Mouse (Mus musculus) megakaryocyte-erythroid progenitor cell, adult 5 weeks (primary cell): ENCODE data around the gene Eps15l1. TPM values are rescaled to one million over a fixed set of nuclear protein-coding genes. Genes with fewer than 3 reads are reported as not detected.

Source experiments
- polyA plus RNA-seq: library from polyadenylated mRNA; stranded (reverse); fragments of >175 nt; gene quantifications from 2 replicates; pipeline ENCODE4 v1.2.3, GENCODE M21; 2012

Eps15l1 gene
- 17.5 and 21.0 TPM in 2 replicates for polyA plus RNA-seq

DNA sequence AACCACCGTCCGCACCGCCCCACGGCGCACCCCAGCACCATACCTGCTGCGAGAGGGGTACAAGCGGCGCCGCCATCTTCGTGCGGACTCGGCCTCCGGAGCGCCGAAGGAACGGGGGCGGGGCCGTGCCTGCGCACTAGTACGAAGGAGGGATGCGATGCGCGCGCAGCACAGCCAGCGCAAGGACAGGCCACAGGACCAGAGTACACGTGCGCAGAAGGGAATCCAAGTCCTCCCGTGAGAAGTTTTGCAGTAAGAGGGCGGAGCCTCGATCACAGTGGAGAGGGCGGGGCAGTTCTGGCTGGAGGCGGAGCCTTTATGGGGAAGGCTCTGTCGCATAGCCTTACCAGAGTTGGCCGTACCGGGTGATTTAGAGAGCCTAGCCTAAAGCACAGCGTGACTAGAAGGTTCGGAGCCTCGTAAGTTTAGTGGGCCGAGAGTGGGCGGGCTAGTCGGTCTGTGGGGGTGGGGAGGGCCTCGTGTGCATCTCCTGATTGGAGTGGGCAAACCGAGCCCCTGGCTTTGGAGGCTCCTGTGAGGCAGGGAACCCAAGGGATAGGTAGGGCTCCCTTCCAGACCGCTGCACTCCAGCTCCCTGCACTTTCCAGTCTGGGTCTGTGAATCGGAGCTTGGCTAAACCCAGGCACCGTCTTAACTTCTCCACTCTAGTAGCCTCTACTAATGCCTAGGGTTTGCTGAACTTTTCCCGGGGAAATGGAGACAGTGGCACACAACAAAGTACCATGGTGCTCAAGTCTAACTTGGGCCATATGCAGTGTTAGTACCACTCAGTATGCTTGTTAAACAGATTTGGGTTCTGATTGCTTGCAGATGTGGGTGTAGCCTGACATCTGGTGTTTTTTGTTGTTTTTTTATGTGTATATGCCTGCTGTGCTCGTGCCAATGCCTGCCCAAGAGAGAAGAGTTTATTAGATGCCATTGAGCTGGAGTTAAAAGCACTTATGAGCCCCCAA is at the start of gene Eps15l1:
Gene Eps15l1 (minus strand): TSS at position 99 of the 974 bp plus-strand sequence.

DNA sequence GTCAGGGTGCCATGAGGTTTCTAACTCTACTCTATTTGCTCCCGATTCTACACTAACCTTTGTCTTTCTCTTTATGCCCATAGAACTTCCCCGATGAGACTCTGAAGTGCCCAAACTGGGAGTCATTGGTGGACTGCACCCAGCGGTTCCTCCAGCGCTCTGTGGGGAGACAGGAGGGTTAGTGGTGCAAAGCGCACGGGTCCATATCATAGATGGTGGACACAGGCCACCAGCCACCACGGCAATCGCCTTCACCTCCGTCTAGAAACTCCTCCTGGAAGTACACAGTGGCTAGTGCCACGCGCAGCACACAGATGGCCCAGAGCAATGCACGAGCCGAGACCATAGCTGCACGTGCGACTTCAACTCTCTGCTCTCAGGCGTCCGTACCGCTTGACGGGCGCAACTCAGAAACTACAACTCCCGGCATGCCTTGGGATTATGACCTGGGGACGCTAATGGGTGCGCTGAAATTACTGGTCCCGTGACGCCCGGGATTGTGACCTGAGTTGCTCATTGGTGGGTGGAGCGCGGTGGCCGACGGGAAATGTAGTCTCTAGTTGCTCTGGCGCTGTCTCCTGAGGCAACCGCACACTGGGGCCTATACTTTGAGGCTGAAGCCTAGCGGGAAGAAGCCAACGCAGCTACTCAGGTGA is 22.2 kb upstream of the Eps15l1 start, which contains the start of the genes Calr3 and 1700030K09Rik:
Gene Calr3 (minus strand): TSS at position 533 of the 656 bp plus-strand sequence.
Gene 1700030K09Rik (plus strand): TSS at position 543 of the 656 bp plus-strand sequence.

DNA sequence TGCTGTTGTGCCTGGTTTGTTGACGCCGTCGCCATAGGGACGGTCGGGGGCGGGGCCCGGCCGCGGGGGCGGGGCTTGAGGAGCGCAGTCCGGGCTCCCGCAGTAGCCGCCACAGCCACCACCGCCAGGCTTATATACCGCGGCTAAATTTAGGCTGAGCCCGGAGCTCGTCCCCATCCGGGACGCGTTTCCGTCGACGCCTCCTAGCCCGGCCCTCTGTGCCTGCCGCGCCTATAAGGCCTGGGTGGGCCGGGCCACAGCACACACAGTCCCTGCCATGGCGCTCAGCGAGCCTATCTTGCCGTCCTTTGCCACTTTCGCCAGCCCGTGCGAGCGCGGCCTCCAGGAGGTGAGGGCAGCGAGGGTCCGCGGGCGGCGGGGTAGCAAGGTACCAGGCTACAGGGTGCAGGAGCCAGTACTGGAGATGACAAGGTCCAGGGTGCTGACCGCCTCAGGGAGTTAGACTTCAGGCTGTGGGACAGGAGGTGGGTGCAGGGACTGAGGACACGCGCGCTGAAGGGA is 102.4 kb downstream of the Eps15l1 start, which contains the start of gene Klf2:
Gene Klf2 (plus strand): TSS at position 233 of the 522 bp plus-strand sequence.

DNA sequence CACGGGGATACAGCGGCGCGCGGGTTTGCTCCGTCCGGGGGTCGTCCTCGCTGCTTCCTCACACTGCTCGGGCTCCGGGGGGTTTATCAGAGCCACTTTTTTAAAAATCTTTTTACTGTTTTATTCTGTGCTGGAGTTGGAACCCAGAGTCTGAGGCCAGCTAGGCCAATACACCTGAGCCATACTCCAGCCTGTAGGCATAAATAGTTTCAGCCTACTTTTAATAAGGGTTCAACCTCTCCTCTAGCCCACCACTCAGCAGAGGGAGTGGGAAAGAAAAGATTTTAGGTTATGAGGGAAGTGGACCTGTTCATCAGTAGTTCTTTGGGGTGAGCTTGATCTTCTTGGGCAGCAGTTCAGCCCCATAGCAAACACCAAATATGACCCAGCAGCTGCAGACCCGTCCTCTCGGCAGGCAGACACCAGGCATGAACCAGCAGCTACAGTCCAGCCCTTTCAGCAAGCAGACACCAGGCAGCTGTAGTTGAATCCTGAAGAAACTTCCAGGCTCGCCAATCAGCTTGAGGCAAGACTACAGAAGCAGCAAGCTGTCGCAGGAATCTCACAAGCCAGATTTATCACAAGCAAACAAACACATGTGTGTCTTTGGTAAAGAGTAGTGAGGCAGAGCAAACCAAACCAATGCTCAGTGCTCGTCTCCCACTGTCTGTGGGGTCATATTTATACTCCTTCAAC is 115.9 kb downstream of the Eps15l1 start, which contains the start of gene Gm10282:
Gene Gm10282 (minus strand): TSS at position 51 of the 696 bp plus-strand sequence.

Other genes with a start within 250 kb of the Eps15l1 start
- gene Hsh2d, start 231.8 kb downstream of the Eps15l1 start, polyA plus RNA-seq = 6.7 TPM in 2 replicates
- gene Cib3, start 208.6 kb downstream of the Eps15l1 start, polyA plus RNA-seq = 0.43 TPM in 1 of 2 replicates, not detected in the other
- gene Gm11034, start 207.8 kb downstream of the Eps15l1 start, polyA plus RNA-seq = not detected in 2 replicates
- 51.6 and 61.8 TPM in 2 replicates for gene Fam32a, start 201.7 kb downstream of the Eps15l1 start, polyA plus RNA-seq
- gene Ap1m1, start 181.4 kb downstream of the Eps15l1 start, polyA plus RNA-seq = 165 and 171 TPM in 2 replicates
- gene Gm10282, start 116.2 kb downstream of the Eps15l1 start, polyA plus RNA-seq = 111 and 150 TPM in 2 replicates
- gene Klf2, start 102.4 kb downstream of the Eps15l1 start, polyA plus RNA-seq = 193 and 400 TPM in 2 replicates
- gene Calr3, start 22.4 kb upstream of the Eps15l1 start, polyA plus RNA-seq = 0.35 TPM in 1 of 2 replicates, not detected in the other
- 1.7 and 2.5 TPM in 2 replicates for gene 1700030K09Rik, start 22.4 kb upstream of the Eps15l1 start, polyA plus RNA-seq
- 255 and 295 TPM in 2 replicates for gene Cherp, start 53.8 kb upstream of the Eps15l1 start, polyA plus RNA-seq
- gene Slc35e1, start 71.2 kb upstream of the Eps15l1 start, polyA plus RNA-seq = 11.7 and 12.9 TPM in 2 replicates
- 60.3 and 74.1 TPM in 2 replicates for gene Med26, start 126.8 kb upstream of the Eps15l1 start, polyA plus RNA-seq
- 19.9 and 21.5 TPM in 2 replicates for gene Smim7, start 149.6 kb upstream of the Eps15l1 start, polyA plus RNA-seq
- 1.3 TPM in 2 replicates for gene Tmem38a, start 150.6 kb upstream of the Eps15l1 start, polyA plus RNA-seq
- 4.0 and 4.7 TPM in 2 replicates for gene Nwd1, start 225.3 kb upstream of the Eps15l1 start, polyA plus RNA-seq